Mouse (Mus musculus) kidney, embryonic 15.5 days (tissue): ENCODE data around the gene Reln. TPM values are rescaled to one million over a fixed set of nuclear protein-coding genes. Genes with fewer than 3 reads are reported as not detected.

ENCODE experiments used
- polyA plus RNA-seq: library from polyadenylated mRNA; unstranded; fragments of >200 nt; fragmentation: Nextera tagmentation; extraction: Ambion mirVana; gene quantifications from 2 replicates; pipeline ENCODE4 v1.2.1, GENCODE M21; 2015

The Reln gene
- polyA plus RNA-seq, 1 experiment from 2014 or later = 13.0 TPM

Other genes starting within 250 kb of the Reln start
- gene Orc5, start 205.7 kb upstream of the Reln start, polyA plus RNA-seq = 37.4 and 40.6 TPM in 2 replicates